Mouse (Mus musculus) T-cell, adult 2 months (primary cell): Measurements from ENCODE around the gene Reep3.

Experiments used
- DNase-seq: peaks from one replicate; pipeline ENCODE4 v3.0.0; 2022; ENCODE audit warnings: low spot score

Reep3 gene

DNA sequence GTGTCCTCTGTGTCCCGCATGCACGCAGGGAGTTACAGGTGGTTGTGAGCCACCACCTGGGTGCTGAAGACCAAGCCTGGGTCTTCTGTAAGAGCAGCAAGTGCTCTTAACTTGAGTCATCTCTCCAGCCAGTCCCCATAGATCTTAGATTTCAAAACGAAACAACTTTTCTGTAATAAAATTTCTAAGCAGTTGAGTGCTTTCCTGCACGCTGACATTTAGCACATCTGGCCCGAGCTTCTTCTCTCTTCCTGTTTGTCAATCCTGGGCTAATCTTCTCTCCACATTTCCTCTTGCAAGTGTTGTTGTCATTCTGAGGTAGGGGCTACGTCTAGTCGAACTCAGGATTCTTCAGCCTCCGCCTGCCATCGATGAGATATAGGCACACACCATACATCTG is 44.3 kb downstream of the Reep3 start:
- no peak for DNase-seq

DNA sequence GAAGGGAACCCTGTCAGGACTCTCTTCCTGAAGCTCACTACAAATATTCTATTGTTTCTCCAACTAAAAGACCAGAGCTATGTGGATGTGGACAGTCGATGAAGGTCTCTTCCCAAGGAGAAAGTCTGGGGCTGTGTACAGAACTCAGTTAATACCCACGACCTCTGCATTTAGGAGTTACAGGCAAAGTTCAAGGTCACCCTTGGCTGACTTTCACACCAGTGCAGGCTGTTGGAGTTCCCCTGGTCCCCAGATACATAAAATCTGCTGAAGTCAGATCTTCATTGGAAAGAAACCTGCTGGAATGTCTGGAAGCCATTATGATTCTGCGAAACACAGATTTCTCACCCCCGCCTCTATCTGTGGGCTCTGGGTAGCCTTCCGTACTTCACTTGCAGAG is 45.3 kb downstream of the Reep3 start:
- no peak for DNase-seq

DNA sequence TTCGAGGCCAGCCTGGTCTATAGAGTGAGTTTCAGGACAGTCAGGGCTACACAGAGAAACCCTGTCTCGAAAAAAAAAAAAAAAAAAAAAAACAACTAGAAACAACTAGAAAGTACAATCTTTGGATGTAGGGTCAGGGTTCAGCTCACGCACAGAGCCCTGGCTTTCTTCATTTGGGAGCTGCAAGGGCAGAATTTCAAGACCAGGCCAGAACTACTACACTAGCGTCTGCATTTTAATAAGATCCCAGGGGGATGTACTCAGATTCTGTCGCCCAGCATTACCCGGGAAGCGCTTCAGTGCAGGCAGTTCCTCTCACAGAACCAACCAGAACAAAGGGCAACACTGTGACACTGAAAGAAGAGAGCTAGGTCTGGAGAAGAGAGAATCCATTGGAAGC is 46.0 kb downstream of the Reep3 start:
- no peak for DNase-seq

DNA sequence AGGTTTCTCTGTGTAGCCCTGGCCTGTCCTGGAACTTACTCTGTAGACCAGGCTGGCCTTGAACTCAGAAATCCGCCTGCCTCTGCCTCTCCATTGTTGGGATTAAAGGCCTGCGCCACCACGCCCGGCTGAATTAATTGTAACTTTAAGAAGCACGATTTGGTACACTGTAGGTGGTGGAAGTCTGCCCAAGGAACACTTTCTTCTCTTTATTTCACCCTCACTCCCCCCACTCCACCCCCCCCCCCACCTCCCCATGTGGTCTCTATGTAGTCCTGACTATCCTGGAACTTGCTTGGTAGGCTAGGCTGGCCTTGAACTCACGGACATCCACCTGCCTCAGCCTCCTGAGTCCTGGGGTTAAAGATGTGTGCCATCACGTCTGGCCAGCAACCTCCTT is 47.1 kb downstream of the Reep3 start:
- DNase-seq: no peak

DNA sequence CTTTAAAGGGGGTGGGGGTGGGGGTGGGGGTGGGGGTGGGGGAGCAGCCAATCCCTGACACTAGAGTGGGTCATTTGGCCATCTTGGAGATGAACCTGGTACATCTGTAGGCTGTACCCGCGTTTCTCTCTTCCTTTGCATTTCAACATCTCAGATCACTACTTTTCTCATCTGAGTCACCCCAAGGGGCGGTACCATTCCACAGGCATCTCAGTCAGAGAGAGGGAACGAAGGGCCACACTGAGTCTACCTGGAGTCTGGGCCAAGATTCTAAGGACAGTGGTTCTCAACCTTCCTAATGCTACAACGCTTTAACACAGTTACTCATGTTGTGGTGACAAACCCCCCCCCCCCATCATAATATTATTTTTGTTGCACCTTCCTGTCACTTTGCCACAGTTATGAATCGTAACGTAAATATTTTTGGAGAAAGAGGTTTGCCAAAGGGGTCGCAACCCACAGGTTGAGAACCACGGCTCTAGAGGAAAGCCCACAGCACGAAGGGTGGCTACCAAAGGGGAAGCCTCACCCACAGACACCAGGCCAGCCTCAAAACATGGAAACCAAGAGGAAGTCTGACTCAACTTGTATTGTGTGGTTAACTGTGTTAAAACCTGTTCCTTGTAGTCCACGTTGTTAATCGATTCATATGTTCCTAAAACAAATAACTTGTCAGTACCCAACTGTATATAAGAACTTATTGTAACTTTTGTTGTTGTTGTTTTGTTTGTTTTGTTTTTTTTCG is 47.7 kb downstream of the Reep3 start:
- DNase-seq: no peak

DNA sequence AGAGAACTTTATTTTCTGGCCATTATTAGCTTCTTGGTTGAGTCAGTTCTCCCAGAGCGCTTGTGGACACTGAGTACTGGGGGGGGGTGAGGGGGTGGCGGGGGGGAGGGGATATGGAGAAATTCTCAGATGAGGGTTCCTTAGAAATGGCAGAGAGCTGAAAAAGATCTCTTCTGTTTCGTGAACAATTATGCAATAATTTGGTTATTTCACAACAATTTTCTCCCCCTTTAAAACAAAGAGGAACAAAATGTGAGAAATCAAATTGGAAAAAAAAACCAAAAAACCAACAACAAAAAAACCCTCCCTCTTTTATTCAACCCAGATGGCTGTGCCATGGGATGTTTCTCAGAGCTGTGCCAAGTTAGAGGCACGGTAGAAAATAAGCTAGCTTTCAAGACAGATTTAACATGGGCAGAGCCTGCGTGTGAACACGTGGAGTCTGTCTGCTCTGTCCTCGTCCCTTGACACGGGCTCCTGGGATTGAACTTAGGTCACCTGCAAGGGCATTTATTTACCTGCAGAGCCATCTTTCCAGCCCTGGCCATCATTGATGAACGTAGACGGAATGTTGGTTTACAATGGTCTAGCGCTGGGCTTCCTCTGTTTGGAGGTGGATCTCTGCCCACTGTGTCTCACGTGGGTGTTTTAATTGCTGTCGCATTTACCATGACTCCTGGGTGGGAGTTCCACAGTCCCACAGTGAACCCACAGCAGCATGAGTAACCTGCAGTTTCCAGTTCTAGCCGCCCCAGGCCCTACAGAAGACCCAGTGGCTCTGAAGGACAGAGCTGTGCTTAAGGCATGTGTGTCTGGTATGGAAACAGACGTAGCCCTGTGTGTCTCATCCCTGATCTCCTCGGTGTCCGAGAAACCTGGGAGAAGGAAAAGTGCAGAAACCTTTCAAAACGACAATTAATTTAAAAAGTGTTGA is 48.8 kb downstream of the Reep3 start:
- no peak for DNase-seq

DNA sequence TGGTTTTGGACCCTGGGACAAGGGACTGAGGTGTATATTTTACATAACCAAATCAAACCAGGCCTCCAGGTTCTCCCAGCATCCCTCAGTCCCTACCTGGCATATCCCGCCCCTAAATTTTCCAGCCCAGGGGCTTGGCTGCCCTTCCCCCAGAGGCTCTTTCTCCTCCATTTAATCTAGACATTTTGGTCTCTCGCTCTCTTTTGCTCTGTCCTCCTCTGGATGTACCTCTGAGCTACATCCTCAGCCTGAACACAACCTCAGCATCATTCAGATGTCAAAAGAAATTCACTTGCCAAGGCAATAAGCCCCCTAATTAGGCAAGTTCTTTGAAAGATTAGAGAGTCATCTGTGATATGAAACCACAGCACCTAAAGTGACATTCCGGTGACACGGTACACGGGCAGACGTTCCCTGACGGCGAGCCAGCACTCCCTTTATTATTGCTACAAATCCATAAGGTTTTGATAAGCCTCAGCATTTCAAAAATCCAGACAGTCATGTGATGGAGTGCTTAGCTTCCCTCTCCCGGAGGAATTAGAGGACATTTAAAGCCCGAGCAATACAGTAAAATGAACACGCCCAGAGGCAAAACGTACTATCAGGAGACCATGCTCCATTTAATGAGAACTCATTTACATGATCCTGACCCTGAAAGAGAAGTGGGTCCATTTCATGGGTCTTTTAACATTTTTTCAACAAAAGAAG is 51.4 kb downstream of the Reep3 start:
- DNase-seq: no peak

DNA sequence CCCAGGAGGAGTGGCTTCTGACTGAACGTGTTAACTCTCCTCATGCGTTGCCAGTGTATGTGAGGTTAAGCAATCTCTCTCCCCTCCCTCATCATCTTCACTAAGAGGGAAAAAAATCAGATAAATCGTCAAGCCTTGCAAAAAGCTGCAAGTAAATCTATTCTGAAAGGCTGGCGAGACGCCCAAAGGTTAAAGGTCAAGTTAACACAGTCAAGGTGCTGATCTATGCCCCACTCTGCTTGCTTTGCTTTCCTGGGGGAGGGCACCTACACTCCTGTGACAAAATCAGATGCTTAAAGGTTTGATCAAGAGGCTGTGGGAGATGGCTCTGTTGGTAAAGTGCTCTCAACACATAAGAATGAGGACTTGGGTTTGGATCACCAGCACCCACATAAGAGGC is 52.4 kb downstream of the Reep3 start:
- DNase-seq: no peak

DNA sequence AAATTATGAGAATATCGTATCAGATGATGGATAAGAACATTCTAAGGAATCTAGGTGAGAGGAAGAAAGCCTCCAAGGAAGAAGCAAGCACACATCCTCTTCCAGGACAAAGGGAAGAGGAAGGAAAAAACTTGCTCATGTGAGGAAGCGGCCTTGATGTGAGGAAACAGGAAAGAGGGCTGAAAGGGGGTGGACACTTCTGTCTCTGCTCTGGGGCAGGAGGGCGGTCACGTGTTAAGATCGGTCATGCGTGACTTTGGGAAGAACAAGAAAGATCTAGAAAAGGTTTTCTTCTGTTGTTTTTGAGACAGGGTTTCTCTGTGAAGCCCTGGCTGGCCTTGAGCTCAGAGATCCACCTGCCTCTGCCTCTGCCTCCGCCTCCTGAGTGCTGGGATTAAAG is 53.5 kb downstream of the Reep3 start:
- DNase-seq: no peak

DNA sequence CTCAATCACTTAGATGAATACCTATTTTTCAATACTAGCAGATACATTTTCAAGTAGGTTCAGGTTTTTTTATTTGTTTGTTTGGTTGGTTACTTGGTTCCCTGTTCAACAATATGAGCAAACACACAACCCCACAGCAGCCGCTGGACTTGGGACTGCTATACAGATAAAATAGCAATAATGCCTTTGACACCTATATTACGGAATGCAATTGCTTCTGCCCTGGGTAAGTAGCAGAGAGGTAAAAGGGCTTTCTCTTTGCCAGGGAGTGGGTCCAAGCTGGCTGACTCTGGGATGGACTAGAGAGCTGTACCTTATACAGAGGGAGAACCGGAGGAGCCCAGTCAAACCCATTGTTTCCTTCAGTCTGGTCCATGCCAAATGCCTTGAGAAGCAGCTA is 56.3 kb downstream of the Reep3 start:
- no peak for DNase-seq

DNA sequence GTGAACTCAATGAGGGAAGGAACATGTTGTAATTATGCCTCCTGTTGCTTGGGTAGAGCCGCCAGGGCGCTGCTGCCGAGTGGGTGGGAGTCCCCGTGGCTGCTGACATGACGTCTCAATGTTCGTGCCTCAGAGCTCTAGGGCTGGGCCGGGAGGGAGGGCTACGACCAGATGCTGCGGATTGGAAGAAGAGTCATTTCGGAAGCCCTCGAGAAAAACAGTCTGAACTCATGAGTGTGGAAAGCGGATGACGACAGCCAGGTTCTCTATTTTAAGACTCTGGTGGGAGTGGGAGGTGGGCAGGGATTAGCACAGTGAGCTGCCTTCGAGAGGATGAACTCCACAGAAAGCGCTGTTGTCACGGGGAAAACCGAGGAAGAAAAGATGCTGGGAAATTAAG is 57.7 kb downstream of the Reep3 start:
- DNase-seq: no peak

DNA sequence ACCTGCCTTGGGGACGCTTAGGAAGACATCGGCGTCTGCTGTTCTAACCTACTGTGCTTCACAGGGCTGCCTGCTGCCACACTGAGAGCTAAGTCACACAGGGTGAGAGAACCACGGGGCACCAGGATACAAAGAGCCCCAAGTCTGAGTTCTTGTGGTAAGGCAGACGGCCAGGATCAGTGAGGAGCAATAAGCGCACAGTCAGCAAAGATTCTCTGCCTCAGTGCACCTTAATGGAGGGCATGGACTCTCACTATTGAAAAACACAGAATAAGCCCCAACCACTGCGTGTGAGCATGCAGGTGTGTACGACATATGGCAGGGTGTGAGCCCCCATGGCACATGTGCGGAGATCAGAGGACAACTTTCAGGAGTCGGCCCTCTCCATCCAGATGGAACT is 60.2 kb downstream of the Reep3 start:
- no peak for DNase-seq

DNA sequence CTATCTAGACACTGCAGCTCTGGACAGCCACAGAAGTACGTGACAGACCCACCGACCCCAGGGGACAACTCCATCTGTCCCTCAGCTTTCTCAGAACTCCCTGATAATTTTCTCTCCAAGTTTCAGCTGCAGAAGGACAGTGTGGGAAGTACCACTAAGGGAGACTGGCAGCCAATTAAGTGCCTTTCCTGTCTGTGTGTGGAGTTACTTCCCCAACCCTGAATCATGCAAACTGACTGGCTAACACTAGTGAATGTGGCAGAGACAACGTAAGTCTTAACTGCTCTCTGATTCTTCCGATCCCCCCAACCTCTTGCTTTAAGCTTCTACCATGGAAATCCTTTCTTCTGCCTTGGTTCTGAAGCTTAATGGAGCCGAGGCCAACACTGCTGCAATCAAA is 60.6 kb downstream of the Reep3 start:
- DNase-seq: no peak

DNA sequence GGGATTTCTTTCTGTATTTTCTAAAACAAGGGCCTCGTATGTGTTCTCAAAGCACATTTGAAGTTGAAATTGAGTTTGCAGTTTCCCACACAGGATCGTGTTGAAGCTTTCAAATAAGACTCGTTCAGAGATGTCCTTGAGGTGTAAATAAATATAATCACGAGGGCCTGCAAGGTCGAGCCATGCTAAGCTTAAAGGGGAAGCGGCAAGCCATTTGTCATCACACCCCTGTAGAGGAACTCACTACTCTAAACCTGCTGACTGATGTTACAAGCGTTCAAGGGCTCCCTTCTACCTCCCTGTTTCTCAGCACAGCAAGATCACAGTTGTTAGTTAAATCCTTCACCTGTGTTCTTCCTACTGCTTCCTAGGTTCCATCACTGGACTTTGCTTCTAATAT is 65.6 kb downstream of the Reep3 start:
- no peak for DNase-seq

DNA sequence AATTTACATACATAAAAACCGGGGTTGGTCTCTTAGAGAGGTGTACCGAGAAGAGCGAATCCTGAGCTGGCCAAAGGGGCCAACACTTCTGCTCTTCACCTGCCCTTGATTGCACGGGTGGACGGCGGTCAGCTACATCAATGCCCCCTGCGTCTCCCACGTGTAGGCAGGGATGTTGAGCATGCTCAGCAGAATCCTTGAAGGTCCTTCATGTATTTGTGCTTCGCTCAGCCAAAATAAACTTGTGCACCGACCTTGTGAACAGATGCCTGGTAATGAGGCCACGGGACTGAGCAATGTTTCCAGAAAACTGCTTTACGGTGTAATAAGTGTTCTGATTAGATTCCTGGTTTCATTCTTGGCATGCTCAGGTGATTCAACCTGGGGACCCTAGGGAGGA is 67.4 kb downstream of the Reep3 start:
- no peak for DNase-seq

DNA sequence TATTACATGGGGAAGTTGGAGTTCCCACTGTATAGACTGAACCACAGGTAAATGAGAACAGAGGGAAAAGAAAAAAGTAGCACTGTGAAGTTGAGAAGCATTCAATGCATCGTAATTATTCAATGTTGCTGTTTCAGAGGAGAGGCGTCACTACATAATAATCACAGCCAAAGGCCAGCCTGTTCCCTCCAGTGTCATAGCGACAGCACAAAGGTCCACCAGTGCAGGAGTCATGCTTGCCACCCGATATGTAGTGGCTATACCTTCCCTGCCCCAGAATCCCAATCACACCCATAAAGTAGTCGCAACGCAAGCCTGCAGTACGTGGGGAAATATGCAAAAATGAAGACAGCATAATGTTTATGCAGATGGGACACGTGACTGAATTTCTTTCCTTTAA is 70.4 kb downstream of the Reep3 start:
- no peak for DNase-seq

DNA sequence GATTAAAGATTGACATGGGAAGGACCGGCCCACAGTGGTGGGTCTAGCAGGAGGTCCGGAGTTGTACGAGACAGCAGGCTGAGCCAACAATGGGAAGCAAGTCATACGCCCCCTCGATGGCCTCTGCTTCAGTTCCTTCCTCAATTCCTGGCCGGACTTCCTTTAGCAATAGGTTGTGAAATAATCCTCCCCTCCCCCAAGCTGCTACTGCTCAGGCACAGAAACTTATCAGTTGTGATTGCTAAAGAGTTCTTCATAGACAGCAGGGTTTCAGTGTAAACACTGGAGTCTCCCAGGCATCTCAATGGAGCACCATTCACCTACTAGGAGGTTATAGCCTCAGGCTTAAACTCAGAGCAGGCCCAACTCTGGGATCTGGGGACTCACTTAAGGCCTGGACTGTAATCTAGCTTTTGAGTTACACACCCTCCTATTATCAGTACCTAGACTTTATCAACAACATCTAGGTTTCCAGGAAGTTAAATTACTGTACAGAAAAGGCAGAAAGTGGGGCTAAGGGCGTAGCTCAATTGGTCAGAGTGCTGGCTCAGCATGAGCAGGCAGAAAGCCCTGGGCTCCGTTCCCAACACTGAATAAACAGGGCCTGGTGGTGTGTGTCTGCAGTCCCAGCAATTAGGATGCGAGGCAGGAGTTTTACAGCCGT is 71.0 kb downstream of the Reep3 start:
- no peak for DNase-seq

DNA sequence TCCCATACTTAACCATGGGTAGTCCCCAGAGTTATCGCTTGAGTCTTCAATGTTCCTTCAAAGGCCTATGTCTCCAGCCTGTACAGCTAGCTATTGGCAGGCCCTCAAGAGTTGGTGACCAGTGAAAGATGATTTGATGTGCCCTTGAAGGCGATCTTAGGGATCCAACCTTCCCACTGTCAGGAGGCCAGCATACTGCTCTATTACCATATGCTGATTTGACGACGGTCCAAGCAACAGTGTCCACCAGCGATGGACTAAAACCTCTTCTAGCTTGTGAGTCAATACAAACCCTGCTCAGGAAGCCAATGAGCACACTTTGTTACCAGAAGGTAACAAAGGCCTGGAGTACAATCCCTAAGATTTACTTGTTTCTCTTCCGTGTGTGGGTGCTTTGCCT is 72.4 kb downstream of the Reep3 start:
- DNase-seq: no peak

DNA sequence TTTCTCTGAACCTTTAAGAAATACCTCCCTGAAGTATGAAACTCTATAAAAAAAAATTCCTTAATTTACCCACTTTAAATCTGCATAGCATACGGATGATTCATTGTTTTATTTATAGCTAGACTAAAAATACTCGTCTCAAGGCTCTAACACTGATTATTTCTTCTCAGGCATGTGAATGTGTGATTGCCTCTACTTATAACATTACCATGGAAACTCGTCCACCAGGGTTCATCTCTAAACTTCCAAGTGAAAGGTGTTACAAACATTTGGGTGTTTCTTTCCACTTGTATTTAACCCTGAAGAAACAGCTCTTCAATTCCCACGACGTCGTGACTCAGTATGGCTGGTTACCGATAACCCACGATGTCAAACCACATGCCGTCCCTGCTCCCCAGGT is 73.7 kb downstream of the Reep3 start:
- DNase-seq: no peak

DNA sequence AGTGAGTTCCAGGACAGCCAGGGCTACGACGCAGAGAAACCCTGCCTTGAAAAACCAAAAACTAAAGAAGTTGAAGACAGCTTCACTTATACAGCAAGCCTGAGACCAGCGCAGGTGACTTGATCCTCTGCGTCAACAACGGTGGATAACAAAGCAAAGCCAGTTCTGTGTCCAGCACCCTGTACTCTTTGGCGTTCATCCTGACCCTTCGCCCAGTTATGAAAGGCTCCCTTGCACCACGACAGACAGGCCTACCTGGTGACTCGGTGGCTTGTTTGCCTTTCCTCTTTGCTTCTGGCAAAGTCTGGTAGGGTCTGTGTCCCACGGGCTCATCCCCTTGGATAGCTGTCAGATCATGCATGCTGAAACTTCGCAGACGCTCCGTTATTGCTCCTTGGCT is 75.3 kb downstream of the Reep3 start:
- no peak for DNase-seq

DNA sequence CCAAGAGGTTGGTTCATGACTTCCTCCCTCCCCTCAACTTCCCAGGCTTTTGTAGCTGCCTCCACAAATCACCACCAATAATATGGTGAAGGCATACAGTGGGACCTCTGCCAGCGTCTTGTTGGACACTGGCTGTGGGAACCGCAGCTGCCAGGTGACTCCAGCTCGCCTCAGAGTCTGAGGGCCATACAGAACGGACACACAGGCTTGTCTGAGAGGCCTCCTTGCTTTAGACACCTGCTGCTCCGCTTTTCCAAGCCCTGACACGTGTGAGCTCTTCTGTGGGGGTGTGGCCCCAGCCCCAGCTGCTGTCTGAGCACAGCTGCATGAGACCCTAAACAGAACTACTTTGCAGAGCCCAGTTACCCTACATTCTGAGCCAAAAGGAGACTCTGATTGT is 77.9 kb downstream of the Reep3 start:
- DNase-seq: no peak

DNA sequence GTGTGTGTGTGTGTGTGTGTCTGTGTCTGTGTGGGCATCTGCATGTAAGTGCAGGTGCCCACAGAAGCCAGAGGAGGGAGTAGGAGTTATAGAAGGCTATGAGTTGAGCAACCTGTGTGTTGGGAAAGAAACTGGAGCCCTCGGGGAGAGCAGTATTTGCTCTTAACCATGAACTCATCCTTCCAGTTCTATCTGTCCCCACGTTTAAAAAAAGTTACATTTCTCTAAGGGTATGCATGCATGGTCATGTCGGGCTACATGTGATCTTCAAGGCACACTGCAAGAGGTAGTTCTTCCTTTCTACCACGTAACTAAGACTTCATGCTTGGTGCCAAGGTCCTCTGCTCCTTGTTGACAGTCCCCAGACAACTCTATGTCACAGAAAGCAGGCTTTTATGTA is 78.9 kb downstream of the Reep3 start:
- no peak for DNase-seq
